Mouse (Mus musculus): Measurements from ENCODE around the gene Trim71. TPM values are rescaled to one million over a fixed set of nuclear protein-coding genes. Genes with fewer than 3 reads are reported as not detected.

Trim71 gene
- polyA plus RNA-seq, 1 experiment from 2014 or later, result 0.32 TPM

DNA sequence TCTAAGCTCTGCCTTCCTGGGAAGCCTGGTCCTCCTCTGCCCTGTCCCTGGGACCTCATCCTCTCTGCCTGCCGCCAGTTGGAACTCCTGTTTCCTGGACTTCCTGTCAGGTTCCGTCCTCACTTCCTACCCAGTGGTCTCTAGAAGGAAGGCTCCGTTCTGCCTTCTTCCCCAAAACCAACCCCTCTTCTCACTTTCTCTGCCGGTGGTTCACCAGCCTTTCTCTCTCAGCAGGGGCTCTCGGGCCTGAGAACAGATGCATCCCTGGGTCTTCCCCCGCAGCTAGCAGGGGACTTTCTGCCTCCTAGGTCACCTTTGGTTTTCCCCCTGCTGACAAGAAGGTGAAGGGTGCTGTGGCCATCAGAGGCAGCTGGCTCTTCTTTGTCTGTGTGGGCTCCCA, 98.7 kb downstream of the Trim71 start:
- WGBS, result 77% methylated on average over 6 of the region's 6 CpGs
- Histone ChIP-seq H3K4me1 (replicated peaks) (no peaks in the 10 kb centered on the region), H3K27me3 (no peaks in the 10 kb centered on the region), H3K4me2 (no peak overlapping the region), H3K9ac (no peak overlapping the region), H3K9me3 (no peaks in the 10 kb centered on the region), H3K36me3 (peaks cover 48% of the 10 kb centered on the region), H3K4me3 (no peak overlapping the region), H3K27ac (replicated peaks) (no peak overlapping the region)
- no peak for ATAC-seq (ENCODE audit: low read depth)

DNA sequence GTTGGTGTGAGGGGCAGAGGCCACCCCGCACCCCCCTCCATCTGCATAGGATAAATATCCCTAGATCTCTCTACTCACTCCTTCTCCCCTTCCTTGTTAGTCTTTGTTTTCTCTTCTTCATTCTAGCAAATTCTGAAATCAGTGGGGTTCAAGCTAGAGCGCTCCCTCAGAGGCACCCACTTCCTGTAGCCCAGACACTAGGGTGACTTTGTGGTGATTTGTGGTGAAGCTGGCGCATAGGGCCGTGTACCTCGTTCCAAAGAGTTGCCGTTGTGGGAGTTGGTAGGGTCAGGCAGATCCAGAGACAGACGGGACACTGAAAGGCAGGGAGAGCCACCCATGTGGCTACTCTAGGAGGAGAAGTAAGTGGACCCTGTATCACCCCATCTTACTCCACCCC, 101.6 kb downstream of the Trim71 start:
- WGBS, result 92% methylated on average over 7 of the region's 7 CpGs
- ATAC-seq (ENCODE audit: low read depth), result no peak
- peaks cover 46% of the 10 kb centered on the region for H3K36me3 ChIP-seq

DNA sequence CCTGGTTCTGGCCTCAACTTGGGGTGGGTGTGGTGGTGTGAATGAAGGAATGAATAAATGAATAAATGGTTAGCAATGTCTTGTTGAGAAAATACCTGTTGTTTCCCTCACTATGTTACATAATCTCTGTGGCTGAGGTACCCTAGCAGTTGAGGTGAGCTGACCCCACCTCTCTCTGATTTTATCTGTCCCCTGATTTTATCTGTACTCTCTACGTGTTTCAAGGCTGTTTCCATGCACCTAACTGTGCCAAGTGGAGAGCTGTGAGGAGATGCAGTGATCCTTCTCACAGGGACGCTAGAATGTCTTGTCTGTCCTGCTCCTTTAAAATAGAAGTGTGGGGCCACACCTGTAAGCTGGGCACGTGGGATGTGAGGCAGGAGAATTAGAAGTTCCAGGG, 105.7 kb downstream of the Trim71 start:
- Histone ChIP-seq H3K4me3 (no peak overlapping the region), H3K4me1 (replicated peaks) (no peaks in the 10 kb centered on the region), H3K9ac (no peak overlapping the region), H3K4me2 (no peak overlapping the region), H3K27me3 (no peaks in the 10 kb centered on the region), H3K36me3 (peaks cover 40% of the 10 kb centered on the region), H3K27ac (replicated peaks) (no peak overlapping the region), H3K9me3 (no peaks in the 10 kb centered on the region)
- ATAC-seq (ENCODE audit: low read depth), result no peak
- 81% methylated on average over 3 of the region's 3 CpGs for WGBS

More for the DNA sequence above, 101.6 kb downstream of the Trim71 start:
- Histone ChIP-seq H3K27ac (replicated peaks) (no peak overlapping the region), H3K9me3 (no peaks in the 10 kb centered on the region), H3K27me3 (no peaks in the 10 kb centered on the region), H3K4me1 (replicated peaks) (no peaks in the 10 kb centered on the region), H3K9ac (no peak overlapping the region), H3K4me2 (no peak overlapping the region), H3K4me3 (no peak overlapping the region)

Other genes with a start within 250 kb of the Trim71 start
- gene Bcl2a1c, start 234.2 kb downstream of the Trim71 start, polyA plus RNA-seq (2015; fragmentation: Nextera tagmentation; extraction: Ambion mirVana), result not detected in 2 replicates
- gene Crtap, start 173.7 kb downstream of the Trim71 start, polyA plus RNA-seq (2015; fragmentation: Nextera tagmentation; extraction: Ambion mirVana), result 34.2 and 42.7 TPM in 2 replicates
- gene Glb1, start 163.3 kb downstream of the Trim71 start, polyA plus RNA-seq (2015; fragmentation: Nextera tagmentation; extraction: Ambion mirVana), result 22.9 and 26.9 TPM in 2 replicates
- gene Tmppe, start 163.3 kb downstream of the Trim71 start, polyA plus RNA-seq (2015; fragmentation: Nextera tagmentation; extraction: Ambion mirVana), result 6.7 and 7.4 TPM in 2 replicates
- gene Ccr4, start 59.5 kb downstream of the Trim71 start, polyA plus RNA-seq (2015; fragmentation: Nextera tagmentation; extraction: Ambion mirVana), result not detected in 2 replicates
- gene C130032M10Rik, start 48.7 kb downstream of the Trim71 start, polyA plus RNA-seq (2015; fragmentation: Nextera tagmentation; extraction: Ambion mirVana), result 0.44 TPM in 1 of 2 replicates, not detected in the other
- gene Cnot10, start 75.8 kb upstream of the Trim71 start, polyA plus RNA-seq (2015; fragmentation: Nextera tagmentation; extraction: Ambion mirVana), result 57.1 and 62.2 TPM in 2 replicates
- gene Dync1li1, start 124.4 kb upstream of the Trim71 start, polyA plus RNA-seq (2015; fragmentation: Nextera tagmentation; extraction: Ambion mirVana), result 143 and 151 TPM in 2 replicates
- 20.3 and 22.3 TPM in 2 replicates for gene Cmtm6, start 166.7 kb upstream of the Trim71 start, polyA plus RNA-seq (2015; fragmentation: Nextera tagmentation; extraction: Ambion mirVana)
- gene Cmtm7, start 217.5 kb upstream of the Trim71 start, polyA plus RNA-seq (2015; fragmentation: Nextera tagmentation; extraction: Ambion mirVana), result 22.0 and 26.6 TPM in 2 replicates

Measured in neural tube, embryonic 13.5 days (tissue).